Comparison of ENCODE assay signal across 8 mouse cellular contexts in genomic region chr4:127005113-127005936, GRCm38 (mm10). TPM values are rescaled to one million over a fixed set of nuclear protein-coding genes. Genes with fewer than 3 reads are reported as not detected.
DNase-seq lines count a peak whose midpoint lies in the region; ATAC-seq and TF ChIP-seq lines count a peak whose summit lies in the region.

No protein-coding gene starts in this region.

- no peaks in the 10 kb centered on the region for H3K9me3 ChIP-seq in limb, embryonic 12.5 days
- no peaks in the 10 kb centered on the region for H3K9me3 ChIP-seq in midbrain, postnatal 0 days (ENCODE audit: low read length)

- DNase-seq in cerebellum, adult 18-20 months: peak; percentile 52 to 58
- peak; percentile 81 to 91 for DNase-seq in cerebellum, postnatal 14 days
- peak; percentile 63 to 71 for DNase-seq in frontal cortex, postnatal 10 days (ENCODE audit: low spot score in 2 of 2)
- DNase-seq in kidney, adult 18-20 months: peak; percentile 58
- DNase-seq in midbrain, postnatal 0 days (ENCODE audit: low spot score): peak; percentile 80
- peak; percentile 74 for DNase-seq in yolk sac, embryonic 10.5 days (ENCODE audit: low spot score)

- H3K4me3 ChIP-seq in limb, embryonic 12.5 days (replicated peaks): peak overlapping the region; percentile 35
- peak overlapping the region; percentile 27 for H3K4me3 ChIP-seq in midbrain, postnatal 0 days (ENCODE audit: low read depth, low read length)

- peak overlapping the region; percentile 57 for H3K4me2 ChIP-seq in limb, embryonic 12.5 days
- H3K4me2 ChIP-seq in midbrain, postnatal 0 days (ENCODE audit: low read depth, low read length, poor library complexity, severe bottlenecking): peak overlapping the region; percentile 52

- H3K36me3 ChIP-seq in limb, embryonic 12.5 days: no peaks in the 10 kb centered on the region
- no peaks in the 10 kb centered on the region for H3K36me3 ChIP-seq in midbrain, postnatal 0 days (ENCODE audit: insufficient read depth, low read length)

- no peak for ATAC-seq in cerebellum, adult (ENCODE audit: insufficient number of reproducible peaks, low FRiP score, low TSS enrichment)
- ATAC-seq in limb, embryonic 12.5 days (ENCODE audit: insufficient number of reproducible peaks, insufficient read depth, low FRiP score, low TSS enrichment, low read depth): 0 out of 2 replicates have a peak, but pooled peaks have one; percentile 20
- ATAC-seq in midbrain, postnatal 0 days (ENCODE audit: low FRiP score): peak; percentile 87

- H3K27ac ChIP-seq in limb, embryonic 12.5 days: peak overlapping the region; percentile 2
- H3K27ac ChIP-seq in midbrain, postnatal 0 days (ENCODE audit: low read depth, low read length): peak overlapping the region; percentile 80

- peaks cover 5% of the 10 kb centered on the region for H3K27me3 ChIP-seq in limb, embryonic 12.5 days
- H3K27me3 ChIP-seq in midbrain, postnatal 0 days (ENCODE audit: insufficient read depth, low read length): no peaks in the 10 kb centered on the region

- no peak for TF ChIP-seq CTCF in midbrain, postnatal 0 days (IDR thresholded peaks at IDR 0.05)

- peak overlapping the region; percentile 52 for H3K9ac ChIP-seq in limb, embryonic 12.5 days (replicated peaks)
- H3K9ac ChIP-seq in midbrain, postnatal 0 days (replicated peaks; ENCODE audit: low read length, poor library complexity, severe bottlenecking): peak overlapping the region; percentile 44

- WGBS in limb, embryonic 12.5 days: 16% methylated on average over 25 of the region's 25 CpGs
- WGBS in midbrain, postnatal 0 days: 11% methylated on average over 25 of the region's 25 CpGs

- peaks cover 10% of the 10 kb centered on the region; the same call in 1 of the 2 replicates for H3K4me1 ChIP-seq in limb, embryonic 12.5 days (replicated peaks)
- H3K4me1 ChIP-seq in midbrain, postnatal 0 days (ENCODE audit: insufficient read depth, low read length): peaks cover 8% of the 10 kb centered on the region

RNA-seq across cellular contexts. Expression of gene Sfpq, which starts 15.8 kb away (rescaled TPM):
- 179 and 183 TPM in 2 replicates for polyA plus RNA-seq in limb, embryonic 12.5 days (2016; fragmentation: Nextera tagmentation; extraction: Ambion mirVana)
- 157 and 229 TPM in 2 replicates for total RNA-seq in midbrain, postnatal 0 days (2014; rRNA removed)
- polyA plus RNA-seq in midbrain, postnatal 0 days (2015; fragmentation: Nextera tagmentation; extraction: Ambion mirVana): 47.5 and 63.2 TPM in 2 replicates

RNA-seq across cellular contexts. Expression of gene Zmym4, which starts 37.4 kb away (rescaled TPM):
- 34.3 and 39.3 TPM in 2 replicates for polyA plus RNA-seq in limb, embryonic 12.5 days (2016; fragmentation: Nextera tagmentation; extraction: Ambion mirVana)
- total RNA-seq in midbrain, postnatal 0 days (2014; rRNA removed): 56.0 and 68.5 TPM in 2 replicates
- 17.3 and 22.3 TPM in 2 replicates for polyA plus RNA-seq in midbrain, postnatal 0 days (2015; fragmentation: Nextera tagmentation; extraction: Ambion mirVana)

RNA-seq across cellular contexts. Expression of gene Zmym1, which starts 55.6 kb away (rescaled TPM):
- polyA plus RNA-seq in limb, embryonic 12.5 days (2016; fragmentation: Nextera tagmentation; extraction: Ambion mirVana): 26.2 and 30.2 TPM in 2 replicates
- total RNA-seq in midbrain, postnatal 0 days (2014; rRNA removed): 16.8 and 18.3 TPM in 2 replicates
- polyA plus RNA-seq in midbrain, postnatal 0 days (2015; fragmentation: Nextera tagmentation; extraction: Ambion mirVana): 16.6 and 16.9 TPM in 2 replicates
